Mouse (Mus musculus) cerebellum, adult 18-20 months (tissue): ENCODE measurements at regions not wholly inside any gene's neighbourhood (a gene's known extent, or its start where the extent isn't known, plus 50 kb on each side); places are given as distances from the start of the nearest gene placed in this dataset.

Experiments
- DNase-seq, 2 experiments: peaks; one replicate each; pipeline ENCODE4 v3.0.0; 2021

GRCm38 (mm10) chr3:103464729-103465128, 110.3 kb upstream of the Syt6 start:
- DNase-seq: no peak

DNA sequence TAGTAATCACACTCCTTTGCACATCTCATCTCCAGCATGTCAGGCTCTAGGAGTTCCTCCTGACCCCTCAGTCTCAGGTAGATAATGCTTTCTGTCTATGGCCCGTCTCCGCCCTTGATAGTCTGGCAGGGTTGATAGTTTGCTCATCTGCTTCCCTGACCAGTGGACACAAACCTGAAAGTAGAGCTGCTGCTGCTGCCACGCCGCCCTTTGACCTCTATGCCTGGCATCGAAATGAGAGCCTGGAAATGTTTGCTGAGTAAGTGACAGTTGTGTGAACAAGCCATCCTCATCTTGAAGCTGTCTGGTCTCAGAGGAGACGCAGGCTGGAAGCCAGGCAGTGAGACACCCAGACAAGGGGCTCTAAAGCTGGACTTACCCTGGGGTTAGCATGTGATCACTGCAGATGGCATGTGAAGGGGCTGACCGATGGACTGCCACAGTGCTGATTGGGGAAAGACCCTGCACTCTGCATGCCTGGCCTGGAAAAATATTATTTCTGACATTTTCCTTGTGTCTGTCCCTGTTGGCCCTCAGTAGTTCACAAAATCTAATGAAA, 109.8 kb upstream of the Syt6 start:
- DNase-seq: no peak

DNA sequence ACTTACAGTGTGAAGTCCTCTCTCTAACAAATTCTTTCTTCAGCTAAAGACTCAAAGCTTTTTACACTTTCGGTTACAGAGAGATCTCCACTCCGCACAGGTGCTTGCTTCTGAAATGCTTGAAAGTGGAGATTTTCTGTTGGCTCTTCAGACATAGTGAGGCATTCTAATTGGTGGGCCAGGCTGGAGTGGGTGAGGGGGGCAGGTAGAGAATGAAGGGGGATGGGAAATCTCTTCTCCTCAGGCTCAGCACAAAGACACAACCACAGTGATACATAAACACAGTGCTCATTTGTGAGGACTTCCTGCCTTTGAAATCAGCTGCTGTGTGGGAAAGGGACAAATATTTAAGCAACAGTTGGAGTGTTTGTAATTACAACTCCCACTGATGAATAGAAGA, 109.1 kb upstream of the Syt6 start:
- DNase-seq: no peak

DNA sequence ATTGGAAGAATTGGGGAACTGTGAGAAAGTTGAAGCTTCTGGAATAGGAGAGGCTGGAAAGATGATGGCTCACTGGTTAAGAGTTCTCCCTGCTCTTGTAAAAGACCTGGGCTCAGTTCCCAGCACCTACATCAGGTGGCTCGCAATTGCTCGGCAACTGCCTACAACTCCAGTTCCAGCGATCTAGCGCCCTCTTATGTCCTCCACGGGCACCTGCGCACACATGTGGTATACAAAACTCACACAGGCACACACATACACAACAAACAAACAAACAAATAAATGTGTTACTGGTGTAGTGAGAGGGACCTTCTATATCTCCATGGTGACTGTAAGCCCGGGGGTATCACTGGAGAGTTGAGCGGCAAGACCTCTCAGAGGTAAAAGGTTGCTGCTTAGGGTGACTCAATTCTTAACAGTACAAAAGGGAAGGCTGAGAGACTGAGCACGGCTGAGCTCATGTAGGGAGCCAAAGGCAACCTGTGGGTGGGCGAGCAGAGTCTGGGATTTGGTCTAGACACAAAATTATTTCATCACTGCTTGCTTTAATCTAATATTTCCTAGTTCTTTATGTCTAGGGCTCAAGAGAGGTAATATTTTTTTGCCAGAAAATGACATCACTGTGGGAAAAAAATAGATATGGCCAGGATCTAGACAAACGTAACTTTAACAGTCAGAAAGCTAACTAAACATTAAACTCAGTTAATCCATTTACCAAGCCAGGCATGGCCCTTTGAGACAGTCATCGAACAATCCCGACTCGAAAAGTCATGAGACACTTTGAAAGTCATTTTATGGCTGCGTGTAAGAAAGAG, 104.2 kb upstream of the Syt6 start:
- DNase-seq: no peak

GRCm38 (mm10) chr3:103472598-103472997, 102.4 kb upstream of the Syt6 start:
- DNase-seq: no peak

DNA sequence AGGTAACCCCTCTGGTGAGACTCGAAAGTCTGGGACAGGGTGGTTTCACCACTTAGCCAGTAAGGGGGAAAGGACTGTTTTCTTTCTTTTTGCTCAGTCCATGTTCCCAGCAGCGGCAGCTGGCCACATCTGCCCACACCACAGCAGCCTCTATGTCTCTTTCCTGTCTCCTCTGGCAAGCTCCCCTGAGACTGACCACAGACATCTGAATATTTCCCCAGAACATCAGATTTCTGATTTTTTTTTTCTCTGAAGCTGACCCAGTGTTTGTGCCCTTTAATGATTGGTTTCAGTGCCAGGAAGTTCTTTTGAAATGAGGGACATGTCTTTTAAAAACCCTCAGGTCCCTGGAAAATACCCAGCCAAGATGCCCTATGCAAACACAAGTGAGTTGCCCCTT, 101.7 kb upstream of the Syt6 start:
- DNase-seq: no peak

GRCm38 (mm10) chr3:103479845-103480543, 95.0 kb upstream of the Syt6 start:
- no peak for DNase-seq

GRCm38 (mm10) chr3:103480676-103481075, 94.4 kb upstream of the Syt6 start:
- DNase-seq: no peak

DNA sequence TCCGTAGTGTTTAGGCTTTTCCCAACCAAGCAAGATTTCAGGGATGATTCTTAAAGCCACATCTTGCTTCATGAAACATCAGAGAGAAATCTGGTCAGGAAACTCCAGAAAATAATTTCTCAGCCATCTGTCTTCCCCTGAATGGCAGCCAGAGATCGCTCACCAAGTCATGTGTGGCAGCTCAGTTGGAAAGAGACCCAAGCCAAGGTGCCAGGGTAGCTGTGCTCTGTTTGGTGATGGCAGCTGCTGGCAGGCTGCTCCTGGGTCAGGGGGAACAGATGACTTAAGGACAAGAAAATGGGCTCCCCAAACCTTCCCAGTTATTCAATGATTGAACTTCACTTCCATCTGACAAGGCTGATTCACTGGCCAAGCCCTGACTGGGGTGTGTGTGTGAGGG, 91.7 kb upstream of the Syt6 start:
- DNase-seq: peak; percentile 87 to 91

- peak; percentile 54 to 58 for DNase-seq
Observed at GRCm38 (mm10) chr3:103483762-103484161, 91.3 kb upstream of the Syt6 start.

DNA sequence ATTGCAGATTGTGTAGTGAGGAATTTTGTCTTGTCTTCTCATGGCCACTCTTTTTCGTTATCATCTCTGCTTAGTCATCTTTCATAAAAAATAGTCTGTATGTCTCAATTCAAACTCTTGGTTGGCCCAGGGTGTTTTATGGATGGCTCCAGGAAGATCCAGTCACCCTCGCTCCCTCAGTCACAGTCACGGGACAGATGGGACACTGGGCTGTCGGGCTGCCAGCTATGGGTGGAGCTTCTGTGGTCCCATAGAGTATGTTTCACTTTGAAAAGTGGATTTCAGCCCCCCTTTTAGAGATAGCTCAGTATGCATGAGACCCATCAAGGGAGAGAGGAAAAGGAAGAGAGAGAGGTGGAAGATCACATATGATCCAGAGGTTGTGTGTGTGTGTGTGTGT, 85.2 kb upstream of the Syt6 start:
- DNase-seq: no peak

GRCm38 (mm10) chr3:103490966-103491365, 84.1 kb upstream of the Syt6 start:
- DNase-seq: no peak

GRCm38 (mm10) chr3:103492211-103492610, 82.8 kb upstream of the Syt6 start:
- DNase-seq: no peak

DNA sequence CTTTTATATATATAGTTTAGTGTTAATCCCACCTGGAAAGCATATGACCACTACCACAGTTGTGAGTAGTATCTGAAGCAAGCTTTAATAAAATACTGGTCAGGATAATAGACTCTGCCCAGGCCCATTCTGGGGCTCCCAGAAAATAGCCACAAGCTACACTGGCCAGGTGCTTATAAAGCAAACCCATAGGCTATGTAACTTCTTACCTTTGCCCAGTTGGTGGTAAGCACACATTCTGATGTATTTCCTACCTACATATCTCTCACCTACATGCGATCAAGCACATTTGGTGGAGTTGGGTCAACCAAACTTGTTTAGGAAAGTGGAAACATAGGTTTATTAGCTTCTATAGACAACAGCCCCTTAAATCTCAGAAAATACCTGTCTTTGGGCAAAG, 81.4 kb upstream of the Syt6 start:
- DNase-seq: no peak

DNA sequence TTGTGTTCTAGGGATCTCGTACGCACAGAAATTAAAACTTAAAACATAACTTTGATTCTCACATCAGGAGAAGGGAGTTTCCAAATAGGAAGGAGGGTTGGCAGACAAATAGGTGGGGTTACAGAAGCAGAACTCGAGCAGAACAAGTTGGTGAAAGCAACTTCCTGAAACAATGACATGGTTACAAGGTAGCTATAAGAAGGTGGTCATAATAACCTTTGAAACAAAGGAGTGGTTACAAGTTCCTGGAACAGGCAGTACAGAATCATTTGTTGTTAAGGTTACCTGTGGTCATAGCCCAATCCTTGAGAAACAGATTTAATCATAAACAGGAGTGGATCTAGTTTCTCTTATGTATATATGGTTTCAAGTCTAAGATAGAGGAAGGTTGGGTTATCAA, 81.0 kb upstream of the Syt6 start:
- no peak for DNase-seq

GRCm38 (mm10) chr3:103496083-103496482, 78.9 kb upstream of the Syt6 start:
- DNase-seq: no peak

- no peak for DNase-seq
Observed at GRCm38 (mm10) chr3:103496683-103497082, 78.3 kb upstream of the Syt6 start.

GRCm38 (mm10) chr3:103497696-103498095, 77.3 kb upstream of the Syt6 start:
- no peak for DNase-seq

DNA sequence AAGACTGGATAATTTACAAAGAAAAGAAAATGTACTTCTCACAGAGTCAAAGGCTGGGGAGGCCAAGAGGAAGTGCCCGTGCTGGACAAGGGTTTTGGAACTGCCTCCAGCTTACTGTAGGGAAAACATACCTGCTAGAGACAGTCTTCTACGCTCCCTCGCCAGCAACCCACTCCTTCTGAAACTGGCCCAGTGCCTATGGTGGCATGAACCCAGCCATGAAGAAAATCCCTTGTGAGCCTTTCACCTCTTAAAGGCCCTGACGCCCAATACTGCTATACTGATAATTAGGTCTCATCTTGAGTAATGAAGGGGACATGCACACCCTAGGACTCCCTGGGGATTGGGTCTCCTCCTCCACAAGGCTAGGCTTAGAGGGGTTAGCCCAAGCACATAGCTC, 76.6 kb upstream of the Syt6 start:
- no peak for DNase-seq

- DNase-seq: no peak
Observed at GRCm38 (mm10) chr3:103499801-103500200, 75.2 kb upstream of the Syt6 start.

GRCm38 (mm10) chr3:103500366-103500765, 74.7 kb upstream of the Syt6 start:
- no peak for DNase-seq

DNA sequence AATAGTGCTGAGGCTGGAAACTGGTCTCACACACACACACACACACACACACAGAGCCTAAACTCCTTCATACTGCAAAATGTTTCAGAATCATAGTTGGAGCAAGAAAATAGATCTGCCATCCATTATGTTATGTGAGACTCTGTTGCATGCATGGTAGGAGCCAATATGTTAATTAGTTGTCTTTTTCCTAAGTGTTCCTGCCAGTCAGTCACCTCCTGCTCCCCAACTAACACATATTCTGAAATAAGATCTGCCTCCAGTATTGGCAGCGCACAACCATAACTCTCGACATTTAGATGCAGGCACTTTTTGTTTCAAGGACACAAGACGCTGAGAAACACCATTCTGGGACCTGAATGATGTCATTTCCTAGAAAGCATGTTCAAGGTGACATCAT, 70.9 kb upstream of the Syt6 start:
- no peak for DNase-seq

- no peak for DNase-seq
Observed at GRCm38 (mm10) chr3:103513411-103513810, 61.6 kb upstream of the Syt6 start.

GRCm38 (mm10) chr3:103514061-103514460, 61.0 kb upstream of the Syt6 start:
- DNase-seq: no peak
